Mouse (Mus musculus) right cerebral cortex, postnatal 4 days (tissue): ENCODE measurements around the gene Lrrc4b.
A peak's percentile ranks its signal among the peaks of the same experiment; 100 is the strongest.

Experiments
- DNase-seq: peaks from one replicate; pipeline ENCODE4 v3.0.0-alpha.2; 2022

The Lrrc4b gene

GRCm38 (mm10) chr7:44437188-44437587, 8.4 kb downstream of the Lrrc4b start:
- no peak for DNase-seq

DNA sequence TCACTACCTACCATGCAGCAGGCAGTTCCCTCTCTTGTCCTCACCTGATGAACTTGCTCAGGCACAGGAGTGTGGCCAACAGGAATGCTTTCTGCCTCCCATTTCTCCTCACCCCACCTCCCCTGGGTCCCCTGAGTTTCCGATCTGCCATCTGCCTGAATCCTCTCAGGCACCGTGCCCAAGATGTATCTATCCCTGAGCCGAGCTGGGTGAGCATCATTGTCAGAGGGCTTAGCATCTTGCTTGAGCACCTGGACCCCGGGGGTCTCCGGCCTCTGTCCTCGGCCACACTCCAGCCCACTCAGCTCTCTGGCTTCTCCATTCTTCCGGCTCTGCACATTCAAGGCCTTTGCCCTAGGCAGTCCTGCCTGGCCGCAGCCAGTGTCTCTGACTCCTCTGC, 9.1 kb downstream of the Lrrc4b start:
- no peak for DNase-seq

DNA sequence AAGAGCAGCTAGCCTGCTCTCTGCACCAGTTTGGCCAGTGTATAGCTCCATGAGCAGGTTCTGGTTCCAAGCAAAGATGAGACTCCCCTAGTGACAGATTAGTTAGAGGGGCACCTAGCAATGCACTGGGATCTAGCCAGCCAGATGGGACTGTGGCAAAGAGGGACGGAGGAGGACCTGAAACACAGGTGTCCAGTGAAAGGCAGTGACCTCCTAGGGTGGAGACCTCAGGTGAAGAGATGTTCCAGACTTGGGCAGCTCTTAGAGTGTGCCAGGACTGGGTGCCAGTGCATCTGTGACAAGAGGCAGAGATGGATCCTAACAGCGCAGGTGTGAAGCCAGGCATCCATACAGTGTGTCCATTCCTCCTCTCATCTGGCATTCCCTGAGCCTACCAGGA, 10.9 kb downstream of the Lrrc4b start:
- no peak for DNase-seq

- no peak for DNase-seq
These were observed 11.7 kb downstream of the Lrrc4b start for GRCm38 (mm10) chr7:44440479-44440878.

GRCm38 (mm10) chr7:44441180-44441579, 12.4 kb downstream of the Lrrc4b start:
- peak; percentile 33 for DNase-seq

- peak; percentile 81 for DNase-seq
These were observed 12.9 kb downstream of the Lrrc4b start for GRCm38 (mm10) chr7:44441648-44442109.

DNA sequence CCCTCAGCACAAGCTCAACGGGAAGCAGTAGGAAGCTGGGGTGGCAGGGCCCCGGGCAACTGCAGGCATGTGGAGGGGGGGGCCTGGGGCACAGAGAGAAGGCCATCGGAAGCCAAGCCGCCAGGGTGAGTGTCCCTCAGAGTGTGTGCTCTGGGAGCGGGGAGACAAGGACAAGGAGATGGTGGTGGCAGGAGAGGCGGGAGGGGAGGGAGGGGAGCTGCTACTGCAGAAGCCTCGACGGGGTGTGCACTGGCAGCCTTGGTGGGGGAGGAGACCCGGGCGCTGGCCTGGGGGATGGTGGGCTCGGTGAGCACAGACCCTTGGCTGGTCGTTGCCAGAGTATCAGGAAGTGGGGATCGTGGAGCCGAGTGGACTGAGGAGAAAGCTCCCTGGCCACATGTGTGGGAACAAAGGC, 13.6 kb downstream of the Lrrc4b start:
- DNase-seq: peak; percentile 66

DNA sequence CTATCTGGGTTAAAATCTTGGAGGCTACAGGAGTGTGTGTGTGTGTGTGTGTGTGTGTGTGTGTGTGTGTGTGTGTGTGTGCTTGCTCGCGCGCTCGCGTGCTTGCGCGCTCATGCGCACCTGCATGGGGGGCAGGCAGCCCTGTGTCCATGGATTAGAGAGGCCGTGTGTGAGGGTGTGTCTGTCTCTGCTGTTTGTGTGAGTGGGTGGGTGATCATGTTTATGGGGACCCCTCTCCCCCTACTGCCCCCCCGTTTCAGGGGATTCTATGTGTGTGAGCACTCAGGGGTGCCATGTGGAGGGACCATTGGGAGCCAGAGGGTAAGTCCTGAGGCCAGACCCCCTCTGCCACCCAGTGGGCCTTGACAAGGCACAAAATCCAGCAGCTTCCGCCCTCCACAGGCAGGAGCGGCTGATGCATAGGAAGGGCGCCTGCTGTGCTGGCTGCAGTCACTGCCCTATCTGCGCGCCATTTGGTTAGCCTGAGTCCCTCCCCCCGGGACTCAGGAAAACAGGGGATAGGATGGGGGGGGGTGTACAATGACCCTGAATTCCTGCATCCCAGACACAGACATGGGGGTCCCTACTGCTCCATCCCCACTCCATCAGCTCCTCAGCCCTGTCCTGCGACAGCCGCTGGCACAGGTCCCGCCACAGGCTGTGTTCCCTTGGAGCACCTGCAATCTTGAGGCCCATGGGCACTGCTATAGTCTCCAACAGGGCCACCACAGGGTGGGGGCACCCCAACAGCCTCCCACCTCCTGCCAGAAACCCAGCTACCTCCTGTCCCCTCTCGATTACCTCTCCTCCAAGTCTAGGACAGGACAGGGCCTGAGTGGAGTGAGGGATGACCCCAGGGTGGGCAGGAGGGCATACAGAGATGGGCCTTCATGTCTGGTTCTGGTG, 14.7 kb downstream of the Lrrc4b start:
- peak; percentile 55 for DNase-seq

- no peak for DNase-seq
These were observed 16.2 kb downstream of the Lrrc4b start for GRCm38 (mm10) chr7:44444886-44445527.

GRCm38 (mm10) chr7:44445528-44445923, 16.7 kb downstream of the Lrrc4b start:
- DNase-seq: no peak

DNA sequence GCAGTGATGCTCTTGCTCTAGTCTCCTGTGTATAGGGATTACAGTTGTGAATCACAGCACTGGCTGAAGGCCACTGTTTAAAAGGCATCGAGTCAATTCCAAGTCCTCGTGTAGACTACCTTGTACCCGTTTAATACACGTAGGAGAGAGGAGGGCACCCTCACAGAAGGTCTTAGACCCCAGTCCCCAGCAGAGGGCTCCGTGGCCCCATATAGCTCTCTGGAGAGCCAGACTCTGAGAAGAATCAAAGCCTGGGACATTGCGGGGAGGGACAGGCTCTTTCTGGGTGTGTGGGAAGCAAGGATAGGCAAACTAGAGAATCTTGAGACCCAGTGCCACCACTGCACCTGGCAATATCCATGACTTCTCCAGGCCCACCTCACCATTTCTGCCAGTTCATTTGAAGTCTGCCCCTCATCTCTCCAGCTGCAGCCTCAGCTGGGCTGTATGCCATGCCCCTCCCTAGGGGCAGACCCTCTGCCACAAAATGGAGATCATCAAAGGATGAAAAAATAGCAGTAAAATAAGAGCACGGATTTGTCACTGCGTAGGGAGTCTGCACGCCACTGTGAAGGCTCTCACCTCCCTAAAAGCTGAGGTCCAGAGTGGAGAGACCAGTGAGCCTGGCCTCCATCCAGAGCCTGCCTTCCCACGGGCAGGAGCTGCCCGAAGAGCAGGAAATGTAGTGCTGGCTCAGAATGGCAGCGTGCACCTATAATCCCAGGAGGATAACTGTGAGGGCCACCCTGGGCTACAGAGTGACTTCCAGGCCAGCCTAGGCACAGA, 17.4 kb downstream of the Lrrc4b start:
- DNase-seq: no peak

DNA sequence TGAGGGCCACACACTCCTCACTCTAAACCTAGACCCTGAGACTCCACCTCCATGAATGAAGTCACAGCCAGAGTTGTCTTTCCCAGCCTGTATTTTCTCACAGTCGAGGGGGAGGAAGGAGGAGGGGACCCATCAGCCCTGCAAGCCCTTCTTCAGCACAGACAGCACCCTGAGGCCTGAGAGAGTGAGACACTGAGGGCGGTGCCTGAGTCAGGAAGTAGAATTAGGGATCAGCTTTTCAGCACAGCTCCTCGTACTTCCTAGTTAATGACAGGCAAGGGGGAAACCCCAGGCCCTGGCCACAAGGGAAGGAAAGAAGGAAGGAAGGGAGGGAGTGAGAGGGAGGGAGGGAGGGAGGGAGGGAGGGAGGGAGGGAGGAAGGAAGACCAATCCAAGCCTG, 24.4 kb downstream of the Lrrc4b start:
- no peak for DNase-seq

DNA sequence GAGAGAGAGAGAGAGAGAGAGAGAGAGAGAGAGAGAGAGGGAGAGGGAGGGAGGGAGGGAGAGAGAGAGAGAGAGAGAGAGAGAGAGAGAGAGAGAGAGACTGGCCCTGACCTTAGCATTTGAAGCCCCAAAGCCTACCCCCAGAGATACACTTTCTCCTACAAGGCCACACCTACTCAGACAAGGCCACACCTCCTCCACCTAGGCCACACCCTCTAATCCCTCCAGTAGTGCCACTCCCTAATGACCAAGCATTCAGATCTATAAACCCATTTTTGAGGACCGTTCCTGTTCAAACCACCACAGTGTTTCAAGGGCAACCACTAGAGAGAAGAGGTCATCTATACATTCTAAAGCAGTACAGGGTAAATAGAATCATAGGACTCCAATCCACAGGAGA, 27.5 kb downstream of the Lrrc4b start:
- no peak for DNase-seq

GRCm38 (mm10) chr7:44460067-44460466, 31.2 kb downstream of the Lrrc4b start:
- no peak for DNase-seq

DNA sequence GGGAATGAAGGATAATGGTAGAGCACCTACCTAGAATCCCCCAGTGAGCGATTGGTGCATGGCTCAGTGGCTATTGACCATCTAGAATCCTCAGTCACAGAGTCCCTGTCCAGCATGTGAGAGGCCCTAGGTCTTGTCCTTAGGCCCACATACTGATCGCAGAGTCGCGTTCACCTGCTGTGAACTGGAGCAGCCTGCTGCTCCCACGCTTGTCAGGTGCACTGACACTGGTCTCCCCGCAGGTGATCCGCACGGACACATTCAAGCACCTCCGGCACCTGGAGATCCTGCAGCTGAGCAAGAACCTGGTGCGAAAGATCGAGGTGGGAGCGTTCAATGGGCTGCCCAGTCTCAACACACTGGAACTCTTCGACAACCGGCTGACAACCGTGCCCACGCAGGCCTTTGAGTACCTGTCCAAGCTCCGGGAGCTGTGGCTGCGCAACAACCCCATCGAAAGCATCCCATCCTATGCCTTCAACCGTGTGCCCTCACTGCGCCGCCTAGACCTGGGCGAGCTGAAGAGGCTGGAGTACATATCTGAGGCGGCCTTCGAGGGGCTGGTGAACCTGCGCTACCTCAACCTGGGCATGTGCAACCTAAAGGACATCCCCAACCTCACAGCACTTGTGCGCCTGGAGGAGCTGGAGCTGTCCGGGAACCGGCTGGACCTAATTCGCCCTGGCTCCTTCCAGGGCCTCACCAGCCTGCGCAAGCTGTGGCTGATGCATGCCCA, 32.1 kb downstream of the Lrrc4b start:
- DNase-seq: no peak

- no peak for DNase-seq
These were observed 32.8 kb downstream of the Lrrc4b start for GRCm38 (mm10) chr7:44461503-44462217.

DNA sequence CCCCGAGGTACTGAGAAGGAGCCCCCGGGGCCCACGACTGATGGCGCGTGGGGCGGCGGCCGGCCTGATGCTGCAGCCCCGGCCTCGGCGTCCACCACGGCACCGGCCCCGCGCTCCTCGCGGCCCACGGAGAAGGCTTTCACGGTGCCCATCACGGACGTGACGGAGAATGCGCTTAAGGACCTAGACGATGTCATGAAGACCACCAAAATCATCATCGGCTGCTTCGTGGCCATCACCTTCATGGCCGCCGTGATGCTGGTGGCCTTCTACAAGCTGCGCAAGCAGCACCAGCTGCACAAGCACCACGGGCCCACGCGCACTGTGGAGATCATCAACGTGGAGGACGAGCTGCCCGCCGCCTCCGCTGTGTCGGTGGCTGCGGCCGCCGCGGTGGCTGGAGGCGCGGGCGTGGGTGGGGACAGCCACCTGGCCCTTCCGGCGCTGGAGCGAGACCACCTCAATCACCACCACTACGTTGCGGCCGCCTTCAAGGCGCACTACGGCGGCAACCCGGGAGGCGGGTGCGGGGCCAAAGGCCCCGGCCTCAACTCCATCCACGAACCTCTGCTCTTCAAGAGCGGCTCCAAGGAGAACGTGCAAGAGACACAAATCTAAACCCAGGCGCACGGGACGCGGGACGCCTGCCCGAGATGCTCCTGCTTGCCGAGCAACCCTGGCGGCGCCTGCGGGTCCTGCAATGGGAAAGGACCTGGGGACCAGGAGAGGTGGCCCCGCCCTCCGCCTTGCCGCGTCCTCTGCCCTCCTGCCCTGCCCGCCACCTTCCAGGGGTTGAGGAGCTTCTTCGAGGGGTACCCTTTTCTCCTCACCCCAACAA, 33.6 kb downstream of the Lrrc4b start:
- DNase-seq: peak; percentile 61

GRCm38 (mm10) chr7:44463056-44463425, 34.2 kb downstream of the Lrrc4b start:
- no peak for DNase-seq

- no peak for DNase-seq
These were observed 34.9 kb downstream of the Lrrc4b start for GRCm38 (mm10) chr7:44463556-44464225.

- peak; percentile 78 for DNase-seq
These were observed 35.7 kb downstream of the Lrrc4b start for GRCm38 (mm10) chr7:44464511-44464910.
